Mouse (Mus musculus) MEL-GATA-1-ER (cell line): ENCODE measurements around the gene Muc1.

Source experiments
- DNase-seq: peaks from one replicate; pipeline ENCODE4 v3.0.0-alpha.2; 2012; ENCODE audit warnings: low read depth; ENCODE audit errors: extremely low read depth

The Muc1 gene

GRCm38 (mm10) chr3:89228836-89229235 is at the start of gene Muc1:
Gene Muc1 (plus strand): TSS chr3:89229057.
- no peak for DNase-seq

GRCm38 (mm10) chr3:89181749-89182500 is 46.9 kb upstream of the Muc1 start:
- no peak for DNase-seq

- peak; percentile 87 for DNase-seq
Observed at GRCm38 (mm10) chr3:89182531-89183057, 46.3 kb upstream of the Muc1 start.

GRCm38 (mm10) chr3:89183058-89183958 is 45.5 kb upstream of the Muc1 start, which contains the start of gene Fam189b:
Gene Fam189b (plus strand): TSS chr3:89183143.
- DNase-seq, result no peak

GRCm38 (mm10) chr3:89183959-89184315 is 44.9 kb upstream of the Muc1 start:
- no peak for DNase-seq

GRCm38 (mm10) chr3:89187197-89187596 is 41.7 kb upstream of the Muc1 start:
- no peak for DNase-seq

- DNase-seq, result peak; percentile 61
Observed at GRCm38 (mm10) chr3:89187690-89188477, 41.0 kb upstream of the Muc1 start.

GRCm38 (mm10) chr3:89188478-89188875 is 40.4 kb upstream of the Muc1 start:
- no peak for DNase-seq

GRCm38 (mm10) chr3:89190436-89190835 is 38.4 kb upstream of the Muc1 start:
- DNase-seq, result peak; percentile 99

- no peak for DNase-seq
Observed at GRCm38 (mm10) chr3:89193351-89193750, 35.5 kb upstream of the Muc1 start.

- DNase-seq, result no peak
Observed at GRCm38 (mm10) chr3:89193853-89194252, 35.0 kb upstream of the Muc1 start.

GRCm38 (mm10) chr3:89195979-89196877 is 32.6 kb upstream of the Muc1 start:
- DNase-seq, result peak; percentile 93

GRCm38 (mm10) chr3:89199839-89200238 is 29.0 kb upstream of the Muc1 start:
- DNase-seq, result no peak

GRCm38 (mm10) chr3:89202253-89203141 is 26.4 kb upstream of the Muc1 start, which contains the start of gene Gba:
Gene Gba (plus strand): TSS chr3:89202928.
- DNase-seq, result peak; percentile 95

- no peak for DNase-seq
Observed at GRCm38 (mm10) chr3:89203142-89203514, 25.7 kb upstream of the Muc1 start.

- DNase-seq, result no peak
Observed at GRCm38 (mm10) chr3:89206079-89206478, 22.8 kb upstream of the Muc1 start.

GRCm38 (mm10) chr3:89206695-89207094 is 22.2 kb upstream of the Muc1 start:
- DNase-seq, result no peak

GRCm38 (mm10) chr3:89208075-89208657 is 20.7 kb upstream of the Muc1 start:
- DNase-seq, result no peak

- DNase-seq, result no peak
Observed at GRCm38 (mm10) chr3:89208736-89209135, 20.1 kb upstream of the Muc1 start.
